Mouse (Mus musculus) gastrocnemius, postnatal 10 days (tissue): ENCODE measurements around the gene Zfp688. TPM values are rescaled to one million over a fixed set of nuclear protein-coding genes. Genes with fewer than 3 reads are reported as not detected.
"Not testable (repeated sequence)": the region's sequence is repeated elsewhere in the genome, so short reads cannot be mapped to it uniquely, and the experiment has no call there.

Source experiments
- DNase-seq: peaks from one replicate; pipeline ENCODE4 v3.0.0; 2021; ENCODE audit warnings: mixed read lengths
- long read RNA-seq, 2 experiments: library from polyadenylated mRNA; stranded (forward); transcript quantifications; one replicate each; pipeline ENCODE4 v2.0.0; 2021
- total RNA-seq, 2 experiments: library from RNA; stranded (reverse); gene quantifications; 2 replicates each; pipeline ENCODE4 v1.2.3; 2021

Zfp688 gene
- total RNA-seq = 1 to 10 TPM; 3.2 to 4.5 TPM
- long read RNA-seq, experiment 1, partial matches to known transcripts = 0 of 5 reads
- long read RNA-seq, experiment 1, other reads (novel, unspliced or antisense) = 4 of 5 reads
- long read RNA-seq, experiment 2, partial matches to known transcripts = 0 of 4 reads
- long read RNA-seq, experiment 2, other reads (novel, unspliced or antisense) = 0 of 4 reads

DNA sequence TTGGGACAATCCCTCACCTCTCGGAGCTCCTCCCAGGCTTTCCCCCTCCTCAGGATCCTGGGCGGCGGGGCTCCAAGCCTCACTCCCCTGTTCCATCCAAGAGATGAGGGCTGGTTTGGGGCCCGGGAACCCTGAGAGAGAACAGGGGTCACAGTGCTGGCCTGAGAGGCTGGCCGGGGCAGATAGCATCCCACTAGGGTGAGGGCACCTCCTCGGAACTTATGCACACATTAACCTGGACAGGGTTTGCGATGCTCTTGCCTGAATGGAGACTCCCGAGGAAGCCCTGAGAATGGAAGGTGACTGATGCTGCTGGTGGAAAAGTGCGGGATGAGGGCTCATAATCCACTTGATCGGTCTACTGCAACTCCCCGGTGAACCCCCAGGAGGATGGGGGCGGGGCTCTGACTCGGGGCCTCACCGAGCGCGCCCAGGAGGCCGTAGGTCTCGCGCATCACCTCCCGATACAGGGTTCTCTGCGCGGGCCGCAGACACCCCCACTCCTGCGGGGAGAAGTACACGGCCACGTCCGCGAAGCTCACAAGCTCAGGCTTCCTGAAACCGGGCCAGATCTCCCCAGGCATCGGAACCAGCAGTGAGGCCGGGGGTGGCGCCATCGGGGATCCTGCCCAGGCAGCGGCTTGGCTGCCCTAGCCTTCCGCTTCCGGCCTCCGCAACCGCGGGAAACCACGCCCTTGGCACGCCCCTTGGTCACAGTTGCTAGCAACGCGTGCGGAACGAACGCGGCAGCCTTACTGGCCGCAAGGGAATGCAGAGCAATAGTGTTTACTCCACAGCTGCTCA, at the start of gene Zfp688:
TSS of gene Zfp688 (minus strand) at position 681 of the 804 bp plus-strand sequence.
- DNase-seq = peak; percentile 97

- DNase-seq = peak; percentile 67
These were observed 49.8 kb upstream of the Zfp688 start for GRCm38 (mm10) chr7:127471646-127472010.

GRCm38 (mm10) chr7:127470743-127471645, 49.1 kb upstream of the Zfp688 start:
- peak; percentile 85 for DNase-seq

DNA sequence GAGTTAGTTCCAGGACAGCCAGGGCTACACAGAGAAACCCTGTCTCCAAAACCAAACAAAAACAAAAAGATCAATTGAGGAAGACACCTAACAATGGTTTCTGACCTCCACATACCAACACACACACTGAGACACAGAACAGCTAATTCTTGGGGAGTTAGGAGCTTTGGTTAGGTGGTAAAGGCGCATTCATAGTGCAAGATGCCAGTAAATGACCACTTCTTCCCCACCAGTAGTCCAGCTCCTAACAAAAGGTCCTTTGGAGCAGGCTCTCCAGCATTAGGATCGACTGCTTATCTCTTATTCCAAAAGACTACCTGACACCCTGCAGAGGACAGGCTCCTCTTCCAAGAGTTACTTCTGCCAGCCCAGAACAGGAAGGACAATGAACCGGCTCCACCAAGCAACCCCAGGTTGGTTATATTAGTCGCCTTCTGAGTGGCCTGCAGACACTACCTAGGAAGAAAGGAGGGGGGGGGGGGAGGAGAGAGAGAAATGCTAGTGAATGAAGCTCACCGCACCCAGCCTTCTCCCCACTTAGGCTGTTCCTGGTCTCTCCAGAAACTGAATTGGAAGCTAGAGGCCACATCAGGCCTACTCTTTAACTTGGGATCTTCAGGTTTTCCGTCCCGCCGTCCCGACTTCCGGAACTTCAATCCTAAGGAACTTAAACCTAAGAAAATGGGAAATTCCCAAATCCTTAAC, 48.3 kb upstream of the Zfp688 start:
- no peak for DNase-seq

GRCm38 (mm10) chr7:127466606-127467005, 44.7 kb upstream of the Zfp688 start:
- no peak for DNase-seq

- not testable (repeated sequence) for DNase-seq
These were observed 43.8 kb upstream of the Zfp688 start for GRCm38 (mm10) chr7:127465670-127466069.

- DNase-seq = no peak
These were observed 43.3 kb upstream of the Zfp688 start for GRCm38 (mm10) chr7:127465191-127465590.

DNA sequence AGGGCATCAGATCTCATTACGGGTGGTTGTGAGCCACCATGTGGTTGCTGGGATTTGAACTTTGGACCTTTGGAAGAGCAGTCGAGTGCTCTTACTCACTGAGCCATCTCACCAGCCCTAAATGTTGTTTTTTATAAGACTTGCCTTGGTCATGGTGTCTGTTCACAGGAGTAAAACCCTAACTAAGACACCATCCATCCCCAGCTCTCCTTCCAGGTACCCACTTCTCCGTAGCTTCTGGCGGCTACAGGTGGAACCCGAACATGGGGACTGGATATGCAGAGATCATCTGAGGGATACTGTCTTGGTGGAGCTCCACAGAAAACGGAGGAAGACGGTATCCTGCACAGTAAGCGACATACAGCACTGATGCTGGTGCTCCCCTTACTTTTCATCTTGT, 37.4 kb upstream of the Zfp688 start, which contains the start of gene Prr14:
TSS of gene Prr14 (plus strand) at position 301 of the 400 bp plus-strand sequence.
- DNase-seq = not testable (repeated sequence)

- DNase-seq = not testable (repeated sequence)
These were observed 36.7 kb upstream of the Zfp688 start for GRCm38 (mm10) chr7:127458371-127459122.

DNA sequence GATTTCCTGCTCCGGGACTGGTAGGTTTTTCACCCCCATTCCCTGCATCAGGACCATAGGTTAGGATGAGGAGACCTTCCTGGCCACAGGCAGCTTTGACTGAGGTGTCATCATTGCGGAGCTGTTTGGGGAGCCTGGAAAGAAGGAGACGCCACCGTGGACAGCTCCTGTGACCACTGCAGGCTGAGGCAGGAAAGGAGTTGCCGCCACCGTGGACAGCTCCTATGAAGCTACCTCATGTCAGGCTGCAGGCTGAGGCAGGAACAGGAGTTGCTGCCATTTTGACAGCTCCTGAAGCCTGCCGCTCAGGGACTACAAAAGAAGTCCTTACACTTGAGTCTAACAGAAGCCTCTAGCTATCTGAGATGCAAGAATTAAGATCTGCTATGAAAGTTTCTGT, 33.0 kb upstream of the Zfp688 start:
- no peak for DNase-seq

- DNase-seq = no peak
These were observed 31.2 kb upstream of the Zfp688 start for GRCm38 (mm10) chr7:127453056-127453455.

- DNase-seq = no peak
These were observed 28.1 kb upstream of the Zfp688 start for GRCm38 (mm10) chr7:127449966-127450365.

DNA sequence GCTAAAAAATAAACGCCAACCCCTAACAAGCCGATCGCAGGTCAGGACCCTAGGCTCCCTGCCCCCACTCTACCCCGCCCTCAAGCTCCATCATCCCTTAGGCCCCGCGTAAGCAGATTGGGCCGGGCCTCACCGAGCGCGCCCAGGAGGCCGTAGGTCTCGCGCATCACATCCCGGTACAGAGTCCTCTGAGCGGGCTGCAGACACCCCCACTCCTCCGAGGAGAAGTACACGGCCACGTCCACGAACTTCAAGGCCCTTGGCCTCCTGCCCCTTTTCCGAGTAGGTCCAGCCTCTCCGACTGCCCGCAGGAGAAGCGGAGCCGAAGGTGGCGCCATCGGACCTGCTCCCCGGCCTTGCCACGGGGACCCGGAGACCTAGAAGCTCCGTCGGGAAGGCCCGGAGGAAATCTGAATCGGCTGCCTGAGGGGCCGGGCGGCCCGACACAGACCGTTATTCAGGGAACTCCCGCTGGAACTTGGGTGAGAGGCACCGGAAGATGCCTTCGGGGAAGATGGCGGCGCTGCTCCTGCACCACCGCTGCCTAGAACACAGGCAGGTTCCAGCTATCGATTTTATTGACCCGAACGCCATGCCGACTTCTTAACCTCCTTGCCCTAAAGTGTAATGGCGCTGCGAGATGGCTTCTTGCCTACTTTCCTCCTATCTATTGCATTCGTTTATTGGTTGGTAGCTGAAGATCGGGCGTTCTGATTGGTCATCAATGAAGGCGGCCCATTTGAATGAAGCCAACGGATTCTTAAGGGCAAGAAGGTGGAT, 26.8 kb upstream of the Zfp688 start, which contains the start of gene Zfp689:
TSS of gene Zfp689 (minus strand) at position 638 of the 780 bp plus-strand sequence.
- DNase-seq = peak; percentile 86

- no peak for DNase-seq
These were observed 22.1 kb upstream of the Zfp688 start for GRCm38 (mm10) chr7:127443976-127444375.

DNA sequence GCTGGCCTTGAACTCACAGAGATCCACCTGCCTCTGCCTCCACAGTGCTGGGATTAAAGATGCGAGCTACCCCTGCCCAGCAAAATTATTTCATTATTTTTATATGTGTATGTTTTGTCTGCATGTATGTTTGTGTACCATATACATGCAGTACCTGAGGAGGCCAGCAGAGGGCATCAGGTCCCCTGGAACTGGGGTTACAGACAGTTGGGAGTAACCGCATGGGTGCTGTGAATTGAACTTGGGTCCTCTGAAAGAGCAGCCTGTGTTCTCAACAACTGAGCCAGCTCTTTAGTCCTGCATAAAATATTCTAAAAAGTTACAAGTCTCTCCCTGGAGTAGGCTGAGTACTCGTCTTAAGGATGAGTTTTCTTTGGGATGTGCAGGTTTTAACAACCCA, 15.9 kb upstream of the Zfp688 start:
- no peak for DNase-seq

GRCm38 (mm10) chr7:127435206-127435605, 13.3 kb upstream of the Zfp688 start:
- DNase-seq = no peak

- DNase-seq = no peak
These were observed 4.5 kb upstream of the Zfp688 start for GRCm38 (mm10) chr7:127426354-127426753.

- no peak for DNase-seq
These were observed 4.0 kb upstream of the Zfp688 start for GRCm38 (mm10) chr7:127425911-127426310.

DNA sequence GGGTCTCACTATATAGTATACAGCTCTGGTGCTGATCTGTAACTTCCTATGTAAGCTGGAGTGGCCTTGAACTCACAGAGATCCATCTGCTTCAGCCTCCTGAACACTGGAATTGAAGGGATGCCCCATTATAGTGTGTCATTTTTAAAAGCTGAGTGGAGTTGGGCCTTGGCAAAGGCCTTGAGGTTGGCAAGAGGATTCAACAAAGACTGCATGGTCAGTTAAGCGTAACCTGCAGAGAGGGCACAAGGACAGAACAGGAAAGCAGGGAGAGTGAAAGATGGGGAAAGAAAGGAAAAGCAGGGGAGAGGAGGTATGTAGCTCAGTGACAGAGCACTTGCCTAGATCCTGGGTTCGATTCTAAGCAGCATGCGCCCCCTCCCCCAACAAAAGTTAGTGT, 3.4 kb upstream of the Zfp688 start:
- no peak for DNase-seq

DNA sequence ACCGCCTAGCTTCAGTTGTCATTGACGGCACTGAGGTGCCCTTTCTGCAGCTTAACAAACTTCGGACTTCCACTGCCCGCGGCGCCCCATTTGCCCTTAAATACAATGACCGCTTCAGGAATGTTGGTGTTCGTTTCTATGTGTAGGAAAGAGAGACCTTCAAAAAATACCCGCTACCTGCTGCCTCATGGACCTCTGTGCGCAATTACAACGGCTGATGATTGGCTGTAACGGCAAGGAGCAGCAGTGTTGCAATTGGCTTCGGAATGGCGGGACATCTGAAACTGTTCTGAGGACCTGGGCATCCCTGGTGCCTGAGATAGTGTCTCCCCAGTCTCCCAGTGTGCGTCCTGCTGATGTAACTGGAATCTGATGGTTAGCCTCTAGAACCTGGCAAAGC, 379 bp upstream of the Zfp688 start:
- DNase-seq = no peak
